Mouse (Mus musculus) urinary bladder, postnatal 10 days (tissue): ENCODE data around the gene Fxyd5.

Source experiments
- DNase-seq: peaks from one replicate; pipeline ENCODE4 v3.0.0; 2022; ENCODE audit warnings: low spot score

Fxyd5 gene

GRCm38 (mm10) chr7:31040281-31041022 is 1.8 kb downstream of the Fxyd5 start:
- no peak for DNase-seq

- no peak for DNase-seq
These were observed 3.3 kb downstream of the Fxyd5 start for GRCm38 (mm10) chr7:31039011-31039410.

- DNase-seq: no peak
These were observed 4.6 kb downstream of the Fxyd5 start for GRCm38 (mm10) chr7:31037675-31038074.

- DNase-seq: no peak
These were observed 5.4 kb downstream of the Fxyd5 start for GRCm38 (mm10) chr7:31036917-31037316.

- no peak for DNase-seq
These were observed 7.0 kb downstream of the Fxyd5 start for GRCm38 (mm10) chr7:31035291-31035690.

GRCm38 (mm10) chr7:31034789-31035188 is 7.5 kb downstream of the Fxyd5 start:
- DNase-seq: no peak

GRCm38 (mm10) chr7:31033409-31034165 is 8.7 kb downstream of the Fxyd5 start:
- DNase-seq: no peak

- no peak for DNase-seq
These were observed 10.6 kb downstream of the Fxyd5 start for GRCm38 (mm10) chr7:31031731-31032130.

GRCm38 (mm10) chr7:31030717-31031116 is 11.6 kb downstream of the Fxyd5 start:
- no peak for DNase-seq

GRCm38 (mm10) chr7:31028609-31029008 is 13.7 kb downstream of the Fxyd5 start:
- no peak for DNase-seq

GRCm38 (mm10) chr7:31017104-31017901 is 25.0 kb downstream of the Fxyd5 start:
- DNase-seq: no peak

- no peak for DNase-seq
These were observed 29.3 kb downstream of the Fxyd5 start for GRCm38 (mm10) chr7:31012971-31013370.

- no peak for DNase-seq
These were observed 33.4 kb downstream of the Fxyd5 start for GRCm38 (mm10) chr7:31008889-31009288.

- no peak for DNase-seq
These were observed 34.1 kb downstream of the Fxyd5 start for GRCm38 (mm10) chr7:31008175-31008574.

- DNase-seq: no peak
These were observed 34.5 kb downstream of the Fxyd5 start for GRCm38 (mm10) chr7:31007775-31008174.

- no peak for DNase-seq
These were observed 39.6 kb downstream of the Fxyd5 start for GRCm38 (mm10) chr7:31002650-31003049.

GRCm38 (mm10) chr7:31000505-31001020 is 41.7 kb downstream of the Fxyd5 start:
- DNase-seq: no peak

GRCm38 (mm10) chr7:30996491-30996890 is 45.8 kb downstream of the Fxyd5 start:
- DNase-seq: no peak

- no peak for DNase-seq
These were observed 48.3 kb downstream of the Fxyd5 start for GRCm38 (mm10) chr7:30993986-30994385.

GRCm38 (mm10) chr7:30992148-30992547 is 50.1 kb downstream of the Fxyd5 start:
- no peak for DNase-seq

GRCm38 (mm10) chr7:30988519-30989162 is 53.6 kb downstream of the Fxyd5 start:
- DNase-seq: no peak

- DNase-seq: no peak
These were observed 56.9 kb downstream of the Fxyd5 start for GRCm38 (mm10) chr7:30985357-30985756.
